Mouse (Mus musculus): ENCODE measurements at regions not wholly inside any gene's neighbourhood (a gene's known extent, or its start where the extent isn't known, plus 50 kb on each side); places are given as distances from the start of the nearest gene placed in this dataset.

- Histone ChIP-seq H3K27ac (no peak overlapping the region), H3K4me1 (ENCODE audit: insufficient read depth, low read length) (no peaks in the 10 kb centered on the region; the same call in 1 of the 2 replicates), H3K9ac (replicated peaks; ENCODE audit: low read length) (no peak overlapping the region), H3K27me3 (ENCODE audit: insufficient read depth, low read length) (no peaks in the 10 kb centered on the region), H3K9me3 (ENCODE audit: low read length) (0 out of 2 replicates have a peak, but pooled peaks cover 2% of the 10 kb centered on the region), H3K36me3 (ENCODE audit: insufficient read depth, low read length) (no peaks in the 10 kb centered on the region), H3K4me2 (ENCODE audit: low read depth, low read length) (no peak overlapping the region), H3K4me3 (ENCODE audit: low read length) (no peak overlapping the region)
- ATAC-seq = no peak
- no peak for TF ChIP-seq CTCF (IDR thresholded peaks at IDR 0.05; ENCODE audit: low read depth)
- DNase-seq (ENCODE audit: low spot score) = no peak
- WGBS = 81% methylated on average over 7 of the region's 7 CpGs
These were observed 278.0 kb upstream of the Jmjd1c start for GRCm38 (mm10) chr10:66817876-66818275.

- Histone ChIP-seq H3K36me3 (ENCODE audit: insufficient read depth, low read length) (no peaks in the 10 kb centered on the region), H3K9ac (replicated peaks; ENCODE audit: low read length) (no peak overlapping the region), H3K27ac (no peak overlapping the region), H3K4me3 (ENCODE audit: low read length) (no peak overlapping the region), H3K4me1 (ENCODE audit: insufficient read depth, low read length) (no peaks in the 10 kb centered on the region), H3K27me3 (ENCODE audit: insufficient read depth, low read length) (no peaks in the 10 kb centered on the region), H3K4me2 (ENCODE audit: low read depth, low read length) (no peak overlapping the region), H3K9me3 (ENCODE audit: low read length) (0 out of 2 replicates have a peak, but pooled peaks cover 2% of the 10 kb centered on the region)
- ATAC-seq (no peak), DNase-seq (ENCODE audit: low spot score) (no peak)
- 83% methylated on average over 8 of the region's 8 CpGs for WGBS
- no peak for TF ChIP-seq CTCF (IDR thresholded peaks at IDR 0.05; ENCODE audit: low read depth)
These were observed 276.4 kb upstream of the Jmjd1c start for GRCm38 (mm10) chr10:66819517-66819916.

- WGBS = 81% methylated on average over 3 of the region's 3 CpGs
- TF ChIP-seq CTCF (IDR thresholded peaks at IDR 0.05; ENCODE audit: low read depth) = no peak
- no peak for ATAC-seq
- H3K36me3 ChIP-seq (ENCODE audit: insufficient read depth, low read length) = no peaks in the 10 kb centered on the region
- no peak overlapping the region for H3K4me2 ChIP-seq (ENCODE audit: low read depth, low read length)
- H3K27ac ChIP-seq = no peak overlapping the region
- 0 out of 2 replicates have a peak, but pooled peaks cover 2% of the 10 kb centered on the region for H3K9me3 ChIP-seq (ENCODE audit: low read length)
- no peaks in the 10 kb centered on the region for H3K27me3 ChIP-seq (ENCODE audit: insufficient read depth, low read length)
- no peaks in the 10 kb centered on the region for H3K4me1 ChIP-seq (ENCODE audit: insufficient read depth, low read length)
- no peak overlapping the region for H3K4me3 ChIP-seq (ENCODE audit: low read length)
- no peak for DNase-seq (ENCODE audit: low spot score)
- H3K9ac ChIP-seq (replicated peaks; ENCODE audit: low read length) = no peak overlapping the region
These were observed 270.2 kb upstream of the Jmjd1c start for GRCm38 (mm10) chr10:66825737-66826136.

GRCm38 (mm10) chr10:66826327-66826726, 269.6 kb upstream of the Jmjd1c start:
- Histone ChIP-seq H3K4me3 (ENCODE audit: low read length) (no peak overlapping the region), H3K9ac (replicated peaks; ENCODE audit: low read length) (no peak overlapping the region), H3K4me2 (ENCODE audit: low read depth, low read length) (no peak overlapping the region), H3K9me3 (ENCODE audit: low read length) (0 out of 2 replicates have a peak, but pooled peaks cover 2% of the 10 kb centered on the region), H3K27me3 (ENCODE audit: insufficient read depth, low read length) (no peaks in the 10 kb centered on the region), H3K4me1 (ENCODE audit: insufficient read depth, low read length) (no peaks in the 10 kb centered on the region), H3K36me3 (ENCODE audit: insufficient read depth, low read length) (no peaks in the 10 kb centered on the region), H3K27ac (no peak overlapping the region)
- 54% methylated on average over 3 of the region's 3 CpGs for WGBS
- ATAC-seq (no peak), DNase-seq (ENCODE audit: low spot score) (no peak)
- no peak for TF ChIP-seq CTCF (IDR thresholded peaks at IDR 0.05; ENCODE audit: low read depth)

- H3K27me3 ChIP-seq (ENCODE audit: insufficient read depth, low read length) = no peaks in the 10 kb centered on the region
- H3K36me3 ChIP-seq (ENCODE audit: insufficient read depth, low read length) = no peaks in the 10 kb centered on the region
- ATAC-seq (no peak), DNase-seq (ENCODE audit: low spot score) (no peak)
- no peak for TF ChIP-seq CTCF (IDR thresholded peaks at IDR 0.05; ENCODE audit: low read depth)
- no peak overlapping the region for H3K9ac ChIP-seq (replicated peaks; ENCODE audit: low read length)
- no peaks in the 10 kb centered on the region for H3K4me1 ChIP-seq (ENCODE audit: insufficient read depth, low read length)
- no peaks in the 10 kb centered on the region for H3K9me3 ChIP-seq (ENCODE audit: low read length)
- H3K4me3 ChIP-seq (ENCODE audit: low read length) = no peak overlapping the region
- H3K27ac ChIP-seq = no peak overlapping the region
- WGBS = 76% methylated on average over 4 of the region's 4 CpGs
- H3K4me2 ChIP-seq (ENCODE audit: low read depth, low read length) = no peak overlapping the region
These were observed 261.0 kb upstream of the Jmjd1c start for GRCm38 (mm10) chr10:66834974-66835373.

GRCm38 (mm10) chr10:66839058-66839457, 256.9 kb upstream of the Jmjd1c start:
- TF ChIP-seq CTCF (IDR thresholded peaks at IDR 0.05; ENCODE audit: low read depth) = no peak
- no peak overlapping the region for H3K4me2 ChIP-seq (ENCODE audit: low read depth, low read length)
- ATAC-seq (no peak), DNase-seq (ENCODE audit: low spot score) (peak; percentile 4)
- H3K9me3 ChIP-seq (ENCODE audit: low read length) = no peaks in the 10 kb centered on the region
- no peaks in the 10 kb centered on the region for H3K4me1 ChIP-seq (ENCODE audit: insufficient read depth, low read length)
- no peak overlapping the region for H3K9ac ChIP-seq (replicated peaks; ENCODE audit: low read length)
- no peaks in the 10 kb centered on the region for H3K36me3 ChIP-seq (ENCODE audit: insufficient read depth, low read length)
- 37% methylated on average over 9 of the region's 9 CpGs for WGBS
- no peak overlapping the region for H3K4me3 ChIP-seq (ENCODE audit: low read length)
- no peaks in the 10 kb centered on the region for H3K27me3 ChIP-seq (ENCODE audit: insufficient read depth, low read length)
- H3K27ac ChIP-seq = no peak overlapping the region

GRCm38 (mm10) chr10:66843258-66843657, 252.7 kb upstream of the Jmjd1c start:
- H3K27ac ChIP-seq = no peak overlapping the region
- TF ChIP-seq CTCF (IDR thresholded peaks at IDR 0.05; ENCODE audit: low read depth) = no peak
- no peaks in the 10 kb centered on the region for H3K27me3 ChIP-seq (ENCODE audit: insufficient read depth, low read length)
- H3K9me3 ChIP-seq (ENCODE audit: low read length) = no peaks in the 10 kb centered on the region
- H3K9ac ChIP-seq (replicated peaks; ENCODE audit: low read length) = no peak overlapping the region
- 71% methylated on average over 2 of the region's 2 CpGs for WGBS
- ATAC-seq (no peak), DNase-seq (ENCODE audit: low spot score) (no peak)
- no peaks in the 10 kb centered on the region for H3K4me1 ChIP-seq (ENCODE audit: insufficient read depth, low read length)
- H3K36me3 ChIP-seq (ENCODE audit: insufficient read depth, low read length) = no peaks in the 10 kb centered on the region
- H3K4me3 ChIP-seq (ENCODE audit: low read length) = no peak overlapping the region
- no peak overlapping the region for H3K4me2 ChIP-seq (ENCODE audit: low read depth, low read length)
